Mouse (Mus musculus): ENCODE results near the gene Crabp2.

Gene Crabp2

DNA sequence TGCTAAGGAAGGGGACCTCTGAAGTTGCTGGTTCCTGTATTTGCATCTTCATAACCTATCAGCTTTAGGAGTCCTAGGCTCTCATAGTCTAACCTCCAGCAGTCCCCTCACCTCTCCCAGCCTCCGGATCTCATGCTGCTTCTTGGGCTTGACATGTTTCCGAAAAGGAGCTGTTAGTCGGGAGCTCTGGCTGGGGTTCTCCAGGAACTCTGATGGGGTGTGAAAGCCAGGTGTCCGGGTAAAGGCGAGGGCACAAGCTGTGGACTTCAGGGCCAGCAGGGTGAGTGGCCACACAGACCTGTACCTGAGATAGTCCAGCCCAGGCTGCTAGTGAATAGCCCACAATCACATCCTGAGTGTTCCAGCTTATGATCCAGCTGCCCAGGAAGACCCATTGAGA, 21.0 kb upstream of the Crabp2 start:
- intact Hi-C loops (cut with DNase I), result no loop called here

DNA sequence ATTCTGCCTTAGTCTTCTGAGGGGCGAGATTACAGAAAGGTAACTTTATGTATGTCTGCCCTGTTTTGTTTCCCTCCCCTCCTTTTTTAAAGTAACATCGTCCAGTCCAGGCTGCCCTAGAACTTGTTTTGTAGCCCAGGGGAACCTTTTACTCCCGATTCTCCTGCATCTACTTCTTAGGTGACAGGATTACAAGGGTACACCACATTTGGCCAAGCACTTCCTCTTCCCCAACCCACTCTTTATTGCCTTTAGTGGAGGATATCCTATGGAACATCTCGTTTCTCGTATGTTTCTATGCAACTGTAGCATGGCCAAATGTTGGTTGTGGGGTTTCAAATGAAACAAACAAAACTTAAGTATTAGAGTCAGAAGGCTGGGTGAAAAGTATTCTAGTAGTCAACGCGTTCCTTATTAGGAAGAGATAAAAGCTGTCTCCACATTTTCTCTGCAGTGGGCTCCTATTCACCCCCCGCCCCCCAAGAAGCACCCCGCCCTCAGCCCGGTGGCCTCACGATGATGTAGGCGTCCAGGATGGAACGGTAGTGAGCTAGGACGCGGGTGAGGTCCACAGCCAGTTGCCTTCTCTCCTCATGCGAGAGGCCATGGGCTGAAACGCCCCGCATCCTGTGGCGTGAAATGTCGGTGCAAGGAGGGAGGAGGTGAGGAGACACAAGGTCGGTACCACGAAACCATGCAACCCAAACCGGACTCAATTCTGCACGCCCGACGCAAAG, 19.0 kb upstream of the Crabp2 start:
- intact Hi-C loops (cut with DNase I), result loop anchor here (10.0 kb wide), 2 partner anchors 55 to 145 kb away; partner anchors contain the start of gene Ttc24

DNA sequence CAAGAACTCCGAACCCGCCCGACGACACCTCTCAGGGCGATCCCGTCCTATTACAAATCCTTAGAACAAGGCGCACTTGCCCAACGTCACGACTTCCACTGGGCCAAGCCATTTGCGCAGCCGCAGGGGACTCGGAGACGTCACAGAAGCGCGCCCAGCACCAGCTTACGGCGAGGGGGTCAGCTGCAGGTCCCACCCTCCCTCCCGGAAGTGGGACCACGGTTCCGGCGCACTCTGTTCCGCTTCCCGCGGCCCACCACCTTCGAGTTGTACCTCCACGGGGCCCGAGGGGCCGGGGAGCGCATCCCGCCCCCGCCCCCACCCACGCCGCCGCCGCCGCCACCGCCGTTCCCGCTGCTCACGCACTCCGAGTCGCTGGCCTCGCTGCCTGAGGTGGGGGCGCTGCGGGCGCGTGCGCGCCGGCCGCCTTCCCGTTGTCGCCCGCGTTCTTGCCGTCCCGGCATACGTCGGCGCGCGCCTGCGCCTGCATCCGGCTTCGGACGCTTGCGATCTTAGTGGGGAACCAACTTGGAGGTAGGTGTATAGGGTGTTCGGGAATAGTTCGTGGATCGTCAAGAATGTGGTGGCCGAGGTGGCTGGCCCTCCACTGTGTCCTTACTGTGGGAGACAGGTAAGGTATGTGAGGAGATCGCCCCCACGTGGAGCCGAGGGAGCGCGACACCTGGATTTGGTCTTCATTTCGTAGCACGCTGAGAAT, 18.2 kb upstream of the Crabp2 start, which contains the start of the genes Isg20l2 and Rrnad1:
Isg20l2 (plus strand) TSS at position 237 of the 718 bp plus-strand sequence.
Rrnad1 (minus strand) TSS at position 640 of the 718 bp plus-strand sequence.
- intact Hi-C loops (cut with DNase I), result loop anchor here (10.0 kb wide), 2 partner anchors 55 to 145 kb away; partner anchors contain the start of gene Ttc24

DNA sequence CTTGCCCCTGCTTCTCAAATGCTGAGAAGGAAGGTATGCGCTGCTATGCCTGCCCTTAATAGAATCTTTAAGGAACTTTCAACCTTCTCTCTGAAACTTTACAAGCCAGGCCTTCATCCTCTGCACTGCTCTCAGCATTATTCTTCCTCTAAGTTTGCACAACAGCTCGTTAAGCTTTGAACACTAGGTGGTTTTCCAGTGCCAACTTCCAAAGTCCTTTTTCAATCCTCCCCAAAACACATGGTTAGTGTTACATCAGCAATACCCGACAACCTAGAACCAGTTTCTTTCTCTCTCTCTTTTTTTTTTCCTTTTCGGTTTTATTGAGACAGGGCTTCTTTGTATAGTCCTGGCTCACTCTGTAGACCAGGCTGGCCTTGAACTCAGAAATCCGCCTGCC, 14.4 kb upstream of the Crabp2 start:
- intact Hi-C loops (cut with DNase I), result loop anchor here (10.0 kb wide), 2 partner anchors 51 to 141 kb away; partner anchors contain the start of gene Ttc24

DNA sequence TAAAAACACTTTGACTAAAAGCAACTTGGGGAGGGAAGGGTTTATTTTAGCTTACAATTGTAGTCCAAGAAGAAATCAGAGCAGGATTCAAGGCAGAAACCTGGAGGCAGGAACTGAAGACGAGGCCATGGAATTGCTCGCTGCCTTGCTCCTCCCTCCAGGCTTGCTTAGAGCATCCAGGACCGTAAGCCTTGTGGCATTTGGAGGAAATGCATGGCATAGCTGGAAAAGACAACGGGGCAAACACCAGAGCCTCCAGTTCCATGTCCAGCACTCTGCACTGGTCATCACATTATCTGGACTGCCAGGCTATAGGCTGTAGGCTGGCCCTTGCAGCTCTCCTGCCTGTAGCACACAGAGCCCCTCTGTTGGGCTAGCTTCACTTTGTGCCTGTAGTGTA, 14.0 kb upstream of the Crabp2 start:
- intact Hi-C loops (cut with DNase I), result loop anchor here (10.0 kb wide), 2 partner anchors 50 to 140 kb away; partner anchors contain the start of gene Ttc24

DNA sequence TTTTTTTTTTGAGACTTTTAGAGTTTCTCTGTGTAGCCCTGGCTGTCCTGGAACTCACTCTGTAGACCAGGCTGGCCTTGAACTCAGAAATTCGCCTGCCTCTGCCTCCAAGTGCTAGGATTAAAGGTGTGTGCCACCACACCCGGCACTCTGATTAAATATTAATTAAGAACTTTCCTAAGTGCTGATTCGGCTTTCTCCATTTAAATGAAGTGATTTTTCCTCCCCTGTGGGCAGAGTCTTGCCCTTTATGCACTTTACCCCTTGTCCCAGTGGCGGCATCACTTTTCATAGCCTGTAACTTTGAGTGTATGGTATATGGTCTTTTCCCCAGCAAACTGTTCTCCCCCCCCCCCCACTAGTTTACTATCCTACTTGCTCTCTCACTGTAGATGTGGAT, 13.3 kb upstream of the Crabp2 start:
- intact Hi-C loops (cut with DNase I), result loop anchor here (10.0 kb wide), 2 partner anchors 50 to 140 kb away; partner anchors contain the start of gene Ttc24

DNA sequence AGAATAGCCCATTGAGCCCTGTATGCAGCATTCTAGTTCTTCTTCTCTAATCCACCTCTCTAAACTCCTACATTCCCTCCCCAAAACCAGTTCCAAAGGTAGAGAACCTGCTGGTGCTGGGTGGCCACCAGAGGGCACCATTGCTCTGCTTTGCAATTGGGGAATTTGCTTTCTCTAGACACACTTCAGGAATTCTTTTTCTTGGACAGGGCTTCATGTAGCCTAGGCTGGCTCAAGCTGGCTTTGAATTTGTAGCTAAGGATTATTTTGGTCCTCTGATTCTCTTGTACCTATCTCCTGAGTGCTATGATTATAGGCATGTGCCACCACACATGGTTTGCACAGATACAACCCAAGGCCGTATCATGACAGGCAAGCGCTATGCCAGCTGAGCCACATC, 12.7 kb upstream of the Crabp2 start:
- intact Hi-C loops (cut with DNase I), result loop anchor here (10.0 kb wide), 2 partner anchors 49 to 139 kb away; partner anchors contain the start of gene Ttc24

DNA sequence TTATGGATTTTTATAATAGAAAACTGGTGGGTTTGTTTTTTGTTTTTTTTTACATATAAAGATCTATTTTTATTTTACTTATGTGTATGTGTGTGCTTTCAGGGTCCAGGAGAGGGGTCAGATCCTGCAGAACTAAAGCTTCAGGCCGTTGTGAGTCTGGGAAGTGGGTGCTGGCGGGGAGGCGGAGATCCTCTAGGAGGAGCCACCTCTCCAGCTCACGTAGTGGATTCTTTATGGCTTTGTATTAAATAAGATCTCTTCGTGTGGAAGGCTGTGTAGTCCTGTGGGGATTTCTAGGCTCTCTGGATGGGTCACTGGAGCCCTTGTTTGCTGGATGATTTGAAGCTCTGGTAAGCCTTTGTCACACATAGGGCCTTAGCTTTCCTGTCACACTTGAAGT, 7.9 kb upstream of the Crabp2 start:
- intact Hi-C loops (cut with DNase I), result no loop called here

DNA sequence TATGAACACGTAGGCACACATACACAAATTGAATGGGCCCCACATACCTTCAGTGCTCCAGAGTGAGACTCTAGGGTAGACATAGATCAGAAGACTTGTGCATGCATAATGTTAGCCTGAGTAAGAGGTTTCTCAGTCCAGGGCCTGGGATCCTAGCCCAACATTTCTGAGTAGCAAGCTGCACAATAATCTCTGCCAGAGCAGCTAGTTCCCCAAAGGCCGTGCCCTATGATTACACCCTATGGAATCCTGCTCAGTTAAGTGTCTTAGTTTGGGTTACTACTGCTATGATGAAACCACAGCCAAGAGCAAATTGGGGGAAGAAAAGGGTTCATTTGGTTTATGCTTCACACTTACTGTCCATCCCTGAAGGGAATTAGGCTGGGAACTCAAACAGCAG, 6.0 kb upstream of the Crabp2 start:
- intact Hi-C loops (cut with DNase I), result no loop called here

DNA sequence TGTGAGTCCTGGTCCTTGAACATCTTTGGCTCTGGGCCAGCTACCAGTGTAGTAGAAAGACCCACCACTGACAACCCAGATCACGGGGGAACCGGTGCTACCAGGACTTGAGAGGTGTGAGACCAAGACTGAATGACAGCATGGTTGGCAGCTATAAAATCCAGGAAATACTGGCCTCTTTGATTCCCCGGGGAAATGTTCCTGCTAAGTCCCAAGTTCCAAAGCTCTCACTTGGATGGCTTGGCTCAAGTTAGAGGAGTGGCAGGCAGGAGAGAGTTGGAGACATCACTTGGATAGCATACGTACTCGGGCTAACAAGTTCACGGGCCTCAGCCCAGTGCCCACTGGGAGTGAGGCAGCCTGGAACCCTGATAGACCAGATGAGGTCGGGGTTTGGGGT, 4.9 kb upstream of the Crabp2 start:
- intact Hi-C loops (cut with DNase I), result no loop called here

DNA sequence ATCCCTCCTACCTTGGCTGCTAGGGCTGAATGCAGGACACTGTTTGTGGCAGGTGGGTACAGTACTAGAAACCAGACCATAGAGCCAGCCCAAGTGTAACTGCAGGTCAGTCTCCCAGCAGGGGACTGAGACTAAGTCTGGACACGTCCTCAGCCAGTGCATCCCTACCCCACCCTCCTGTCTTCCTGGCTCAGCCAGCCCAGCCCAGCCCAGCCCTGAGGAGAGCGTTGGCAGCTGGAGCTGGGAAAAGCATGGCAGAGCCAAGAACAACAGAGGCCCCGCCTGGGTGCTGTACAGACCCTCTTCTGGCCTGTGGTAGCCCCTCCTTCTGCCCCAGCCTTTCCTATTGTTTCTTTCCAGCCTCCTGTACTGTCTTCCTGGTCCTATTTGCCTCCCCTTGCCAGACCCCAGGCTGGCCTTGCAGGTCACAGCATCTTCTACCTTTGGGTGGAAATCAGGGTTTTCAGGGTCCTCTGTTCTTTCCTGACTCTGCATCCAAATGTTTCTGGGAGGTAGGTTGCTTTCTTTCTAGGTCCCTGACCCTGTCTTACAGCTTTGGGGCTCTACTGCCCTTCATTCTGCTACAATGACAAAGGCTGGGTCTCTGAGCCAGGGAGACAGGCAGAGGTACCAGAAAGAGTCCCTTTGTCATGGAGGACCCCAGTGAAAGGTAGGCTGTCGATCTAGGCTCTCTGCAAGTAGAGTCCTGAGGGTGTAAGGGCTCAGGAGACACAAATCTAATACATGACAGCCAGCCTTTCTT, 3.4 kb upstream of the Crabp2 start:
- intact Hi-C loops (cut with DNase I), result no loop called here

DNA sequence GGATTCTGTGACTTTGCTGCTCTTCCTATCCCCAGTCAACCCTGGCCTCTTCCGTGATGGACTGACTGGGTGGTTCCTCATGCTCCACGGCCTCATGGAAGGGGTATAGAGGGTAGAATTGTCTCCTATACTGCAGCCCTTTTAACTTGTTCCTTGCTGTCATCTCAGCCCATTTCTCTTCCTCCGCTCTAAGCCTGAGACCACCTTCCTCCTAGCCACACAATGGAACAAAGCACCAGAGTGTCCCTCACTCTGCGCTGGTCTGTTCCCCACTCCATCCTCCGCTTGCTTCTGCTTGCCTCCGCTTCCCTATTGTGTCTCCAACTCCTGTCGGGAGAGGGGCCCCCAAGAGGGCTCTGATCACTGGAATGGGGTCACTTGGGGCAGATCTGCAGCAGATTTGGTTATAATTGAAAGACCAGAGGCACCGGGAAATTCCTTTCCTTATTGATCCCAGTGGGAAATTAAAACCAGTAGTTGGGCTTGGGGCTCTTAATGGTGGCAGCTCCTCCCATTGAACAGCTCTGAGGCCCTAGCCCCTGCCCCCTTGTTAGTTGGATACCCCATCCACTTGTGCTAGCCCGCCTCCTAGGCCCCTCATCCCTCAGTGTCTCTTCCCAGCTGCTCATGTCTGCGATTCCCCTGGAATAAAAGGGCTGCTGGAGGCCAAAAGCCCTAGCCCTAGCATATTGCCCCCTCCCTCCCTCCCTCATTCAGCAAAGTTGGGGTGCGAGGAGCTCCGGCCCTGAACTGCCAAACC, 2.5 kb upstream of the Crabp2 start:
- intact Hi-C loops (cut with DNase I), result no loop called here

DNA sequence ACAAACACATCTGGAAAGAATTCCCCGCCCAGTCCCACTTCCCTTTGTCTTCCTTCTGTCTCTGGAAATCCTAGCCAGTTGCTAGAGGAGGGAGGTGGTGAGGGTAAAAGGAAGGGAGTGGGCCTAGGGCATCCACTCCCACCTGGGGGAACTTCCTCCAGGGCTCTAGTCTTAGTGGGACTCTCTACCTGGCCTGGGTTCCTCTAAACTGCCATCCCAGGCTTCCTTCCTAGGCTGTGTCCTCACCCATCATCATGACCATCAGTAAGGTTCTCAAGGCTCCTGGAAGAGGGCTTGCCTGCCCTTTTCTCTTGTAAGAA, 2.0 kb upstream of the Crabp2 start:
- intact Hi-C loops (cut with DNase I), result no loop called here

DNA sequence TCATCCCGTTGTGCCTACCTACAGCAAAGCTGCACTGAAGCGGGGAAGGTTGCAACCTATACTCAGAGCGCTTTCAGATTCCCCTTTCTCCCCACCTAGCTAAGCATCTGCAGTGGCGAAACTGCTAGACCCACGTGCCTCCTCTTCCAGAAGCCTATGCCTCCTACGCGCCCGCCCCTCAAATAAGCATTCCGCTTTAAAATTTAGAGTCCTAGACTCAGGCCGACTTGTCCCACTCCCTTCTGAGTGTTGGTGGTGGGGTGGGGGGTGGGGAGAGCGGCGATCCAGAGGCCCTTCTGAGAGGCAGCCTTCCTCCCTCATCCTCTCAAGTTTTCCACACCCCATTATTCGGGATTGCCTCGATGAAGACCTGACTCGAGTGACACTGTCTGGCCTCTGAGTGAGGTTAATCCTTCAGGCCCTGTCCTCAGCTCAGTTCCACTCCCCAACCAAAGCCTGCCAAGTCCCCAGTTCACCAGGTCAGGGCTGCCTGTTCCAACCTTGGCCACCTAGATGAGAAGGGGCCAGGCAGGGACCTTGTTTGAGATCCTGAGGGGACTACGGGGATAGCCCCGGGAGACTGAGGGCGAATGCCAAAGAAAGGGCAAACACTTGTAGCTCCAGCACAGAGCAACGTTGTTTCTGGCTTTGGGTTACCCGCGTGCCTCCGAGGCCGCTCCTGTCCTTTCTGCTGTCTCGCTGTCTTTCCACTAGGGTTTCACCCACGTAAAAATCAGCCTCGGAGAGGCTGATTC, 1.2 kb upstream of the Crabp2 start:
- intact Hi-C loops (cut with DNase I), result no loop called here

DNA sequence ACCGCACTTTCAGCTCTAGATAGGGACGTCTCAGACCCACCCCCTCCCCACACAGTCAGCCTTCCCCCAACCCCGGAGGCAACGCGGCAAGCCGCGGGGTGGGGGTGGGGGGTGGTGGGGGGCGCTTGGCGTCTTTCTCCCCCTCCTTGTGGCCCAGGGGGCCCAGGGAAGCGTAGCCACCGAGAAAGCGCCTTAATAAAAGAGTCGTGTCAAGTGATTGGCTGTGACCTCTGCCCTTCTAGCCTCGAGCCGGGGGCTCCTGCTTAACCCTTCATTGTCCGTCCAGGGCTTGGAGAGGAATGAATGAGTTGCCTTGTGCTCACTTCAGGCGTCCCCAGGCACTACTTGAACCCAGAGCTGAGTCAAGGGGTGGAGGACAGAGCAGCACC, 661 bp upstream of the Crabp2 start:
- intact Hi-C loops (cut with DNase I), result no loop called here

DNA sequence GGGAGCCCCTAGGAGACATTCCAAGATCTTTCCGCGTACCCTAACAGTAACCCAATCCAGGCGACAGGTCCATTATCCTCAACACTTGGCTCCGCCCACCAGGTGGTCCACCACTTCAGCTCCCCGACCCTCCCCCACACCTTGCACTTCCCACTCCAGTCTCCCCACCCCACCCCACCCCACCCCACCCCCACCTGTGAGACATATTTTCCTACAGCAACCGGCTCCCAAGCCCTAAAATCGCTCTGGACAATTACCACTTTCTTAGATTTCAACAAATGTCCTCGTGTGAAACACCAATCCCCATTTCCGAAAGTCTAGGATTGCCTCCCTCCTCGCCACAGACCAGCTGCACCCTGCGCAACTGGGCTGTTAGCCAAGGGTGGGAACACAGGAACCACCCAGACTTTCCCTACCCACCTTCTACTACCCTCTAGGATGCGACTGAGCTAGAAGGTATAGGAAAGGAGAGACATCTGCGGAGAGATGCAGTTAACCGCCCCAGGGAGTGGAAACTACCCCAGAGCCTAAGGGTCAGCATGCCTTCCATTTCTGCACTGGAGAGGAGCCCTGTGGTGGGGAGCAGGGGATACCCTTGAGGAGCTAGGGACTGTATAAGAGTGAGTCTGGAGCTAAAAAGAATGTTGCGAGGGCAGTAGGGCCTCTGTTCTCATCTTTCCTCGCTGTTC, 944 bp downstream of the Crabp2 start:
- intact Hi-C loops (cut with DNase I), result no loop called here

DNA sequence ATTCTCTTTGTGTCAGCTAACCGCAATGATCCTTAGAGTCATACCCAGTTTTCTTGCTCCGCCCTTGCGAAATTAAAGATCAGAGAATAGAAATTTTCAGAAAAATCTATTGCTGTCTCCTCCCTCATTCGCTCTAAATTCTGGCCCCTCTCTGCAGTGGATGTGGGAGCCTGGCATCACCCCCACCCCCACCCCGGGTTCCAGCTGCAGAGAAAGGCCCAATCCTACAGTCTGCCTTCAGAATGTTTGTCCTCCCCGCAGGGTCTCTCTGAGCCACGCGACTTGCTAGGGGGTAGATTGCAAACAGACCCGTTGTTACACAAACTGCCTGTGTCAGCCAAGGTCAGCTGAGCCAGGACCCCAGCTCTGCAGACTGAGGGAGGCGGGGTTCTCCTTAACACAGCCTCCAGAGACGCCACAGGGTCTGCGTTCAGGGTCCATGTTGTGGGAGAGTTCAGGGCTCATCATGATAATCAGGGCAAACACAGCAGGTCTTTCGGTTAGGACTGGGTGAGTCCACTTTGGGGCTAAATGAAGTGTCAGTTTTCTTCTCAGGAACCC, 1.6 kb downstream of the Crabp2 start:
- intact Hi-C loops (cut with DNase I), result no loop called here

DNA sequence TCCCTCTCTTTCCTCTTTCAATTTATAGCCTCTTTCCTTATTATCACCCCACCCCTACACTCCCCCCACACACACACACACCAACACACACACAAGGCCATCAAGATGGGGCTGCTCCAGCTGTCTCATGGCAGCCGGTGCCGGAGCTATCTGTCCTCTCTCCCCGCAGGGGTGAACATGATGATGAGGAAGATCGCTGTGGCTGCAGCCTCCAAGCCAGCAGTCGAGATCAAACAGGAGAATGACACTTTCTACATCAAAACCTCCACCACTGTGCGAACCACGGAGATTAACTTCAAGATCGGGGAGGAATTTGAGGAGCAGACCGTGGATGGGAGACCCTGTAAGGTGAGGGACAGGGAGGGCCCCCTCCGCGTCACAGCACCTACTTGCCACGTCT, 3.5 kb downstream of the Crabp2 start:
- intact Hi-C loops (cut with DNase I), result no loop called here

DNA sequence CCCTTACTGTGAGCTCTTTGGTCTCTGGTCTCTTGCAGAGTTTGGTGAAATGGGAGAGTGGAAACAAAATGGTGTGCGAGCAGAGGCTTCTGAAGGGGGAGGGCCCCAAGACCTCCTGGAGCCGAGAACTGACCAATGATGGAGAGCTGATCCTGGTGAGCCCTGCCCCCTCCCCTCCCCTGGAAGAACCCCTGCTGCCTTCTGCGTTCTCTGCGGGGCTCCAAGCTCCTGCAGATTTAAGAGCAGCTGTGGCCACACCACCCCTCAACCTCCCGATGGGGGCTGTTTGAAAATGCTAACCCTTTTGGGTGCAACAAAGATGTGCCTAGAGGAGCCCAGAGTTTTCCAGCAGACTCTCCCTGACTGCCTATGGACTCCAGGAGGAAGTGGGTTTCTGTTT, 4.0 kb downstream of the Crabp2 start:
- intact Hi-C loops (cut with DNase I), result no loop called here
